Mouse (Mus musculus) midbrain, embryonic 16.5 days (tissue): ENCODE data around the gene Fam69b. TPM values are rescaled to one million over a fixed set of nuclear protein-coding genes. Genes with fewer than 3 reads are reported as not detected.
A peak's percentile ranks its signal among the peaks of the same experiment; 100 is the strongest.

ENCODE experiments used
- ATAC-seq: fragments of 200-750 bp; cut with Nextera tagmentation; 2 replicates; pipeline ENCODE4 v1.8.0; 2017; ENCODE audit warnings: moderate TSS enrichment
- H3K27ac ChIP-seq: fragments of 300-500 bp; sonication (generic); 2 replicates; pipeline ENCODE4 v1.5.1; 2014; ENCODE audit warnings: mild to moderate bottlenecking, low read length, mixed read lengths
- H3K27me3 ChIP-seq: fragments of 300-500 bp; sonication (generic); 2 replicates; pipeline ENCODE4 v1.6.1; 2014; ENCODE audit warnings: low read depth, low read length, mixed read lengths; ENCODE audit not compliant: control insufficient read depth, insufficient read depth
- H3K36me3 ChIP-seq: fragments of 300-500 bp; sonication (generic); 2 replicates; pipeline ENCODE4 v1.6.1; 2014; ENCODE audit warnings: mild to moderate bottlenecking, low read length, moderate library complexity, mixed read lengths; ENCODE audit not compliant: control insufficient read depth, insufficient read depth
- H3K4me1 ChIP-seq: fragments of 300-500 bp; sonication (generic); 2 replicates; pipeline ENCODE4 v1.6.1; 2014; ENCODE audit warnings: mild to moderate bottlenecking, low read length, mixed read lengths; ENCODE audit not compliant: control insufficient read depth, insufficient read depth
- H3K4me2 ChIP-seq: fragments of 300-500 bp; sonication (generic); 2 replicates; pipeline ENCODE4 v1.6.1; 2014; ENCODE audit warnings: mild to moderate bottlenecking, low read length, mixed read lengths
- H3K4me3 ChIP-seq: fragments of 300-500 bp; sonication (generic); 2 replicates; pipeline ENCODE4 v1.5.1; 2014; ENCODE audit warnings: low read depth, mild to moderate bottlenecking, low read length, moderate library complexity, mixed read lengths
- H3K9ac ChIP-seq: fragments of 300-500 bp; sonication (generic); 2 replicates; pipeline ENCODE4 v1.6.1; 2014; ENCODE audit warnings: low read depth, low read length, mixed read lengths
- H3K9me3 ChIP-seq: fragments of 300-500 bp; sonication (generic); replicated peaks from 2 replicates; pipeline ENCODE4 v1.6.1; 2014; ENCODE audit warnings: mild to moderate bottlenecking, low read length, mixed read lengths; ENCODE audit not compliant: control insufficient read depth, poor library complexity, severe bottlenecking
- WGBS: fragments of 180-500 bp; shearing (Covaris S2); extraction: QIAGEN DNeasy Blood & Tissue Kit; methylation state at CpG from one replicate; pipeline ENCODE4 v1.1.7; 2014; 5-methylcytosine and 5-hydroxymethylcytosine counted together
- polyA plus RNA-seq: library from polyadenylated mRNA; unstranded; fragments of >200 nt; fragmentation: Nextera tagmentation; extraction: Ambion mirVana; gene quantifications from 2 replicates; pipeline ENCODE4 v1.2.1, GENCODE M21; 2015

Gene Fam69b
- polyA plus RNA-seq, 1 experiment from 2014 or later: 155 TPM

DNA sequence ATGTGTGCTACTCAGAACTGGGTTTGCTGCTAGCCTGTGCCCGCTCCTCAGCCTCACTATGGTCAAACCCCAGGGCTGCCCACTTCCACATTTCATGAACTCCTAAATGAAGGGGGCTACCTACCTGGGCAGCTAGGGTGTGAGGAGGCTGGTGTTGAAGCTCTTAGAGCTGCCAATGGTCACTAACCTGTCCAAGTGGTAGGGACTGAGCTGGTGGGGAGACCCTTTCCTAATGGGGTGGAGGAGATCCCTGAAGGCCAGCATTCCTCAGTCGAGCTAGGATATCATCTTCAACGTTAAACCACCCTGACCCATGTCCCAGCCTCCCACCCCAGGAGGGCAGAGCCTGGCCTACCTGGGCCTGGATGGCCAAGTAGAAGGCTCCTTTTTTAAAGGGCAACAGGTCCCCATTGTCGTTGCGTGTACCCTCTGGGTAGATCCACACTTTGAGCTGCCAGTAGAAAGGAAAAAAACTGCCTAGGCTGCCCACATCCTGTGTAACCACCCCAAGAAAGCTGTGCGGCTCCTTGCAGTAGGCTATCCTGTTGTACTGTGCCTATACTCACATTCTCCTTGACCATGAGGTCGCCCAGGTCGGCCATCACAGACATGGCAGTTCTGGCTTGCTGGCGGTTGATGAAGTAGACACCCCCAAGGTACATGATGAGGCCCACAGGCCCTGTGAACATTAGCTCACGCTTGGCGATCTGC is 32.4 kb upstream of the Fam69b start:
- Histone ChIP-seq H3K4me1 (no peaks in the 10 kb centered on the region), H3K9ac (no peak overlapping the region), H3K4me2 (no peak overlapping the region), H3K9me3 (no peaks in the 10 kb centered on the region), H3K4me3 (no peak overlapping the region), H3K36me3 (no peaks in the 10 kb centered on the region), H3K27ac (no peak overlapping the region), H3K27me3 (no peaks in the 10 kb centered on the region)
- WGBS: 90% methylated on average over 11 of the region's 11 CpGs
- no peak for ATAC-seq

DNA sequence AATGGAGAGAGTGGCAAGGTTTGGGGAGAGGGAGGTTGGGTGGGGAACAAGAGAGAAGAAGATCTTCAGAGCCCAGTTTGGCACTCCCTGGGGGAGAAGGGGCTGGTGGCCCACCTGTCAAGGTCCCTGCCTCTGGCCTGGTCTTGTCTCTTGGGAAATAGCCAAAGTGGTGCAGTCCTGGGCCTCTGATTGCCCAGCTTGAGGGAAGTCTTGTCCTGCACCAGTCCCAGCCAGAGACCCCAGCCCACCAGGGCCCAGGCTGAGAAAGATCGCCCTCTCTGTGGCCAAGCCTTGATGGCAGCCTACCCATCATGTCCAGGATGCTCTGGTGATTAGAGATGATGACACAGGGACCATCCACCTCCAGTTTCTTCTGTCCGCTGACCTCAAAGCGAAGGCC is 31.4 kb upstream of the Fam69b start:
- Histone ChIP-seq H3K27ac (no peak overlapping the region), H3K36me3 (no peaks in the 10 kb centered on the region), H3K4me2 (no peak overlapping the region), H3K27me3 (no peaks in the 10 kb centered on the region), H3K9me3 (no peaks in the 10 kb centered on the region), H3K4me3 (no peak overlapping the region), H3K4me1 (no peaks in the 10 kb centered on the region), H3K9ac (no peak overlapping the region)
- 98% methylated on average over 3 of the region's 3 CpGs for WGBS
- ATAC-seq: no peak

DNA sequence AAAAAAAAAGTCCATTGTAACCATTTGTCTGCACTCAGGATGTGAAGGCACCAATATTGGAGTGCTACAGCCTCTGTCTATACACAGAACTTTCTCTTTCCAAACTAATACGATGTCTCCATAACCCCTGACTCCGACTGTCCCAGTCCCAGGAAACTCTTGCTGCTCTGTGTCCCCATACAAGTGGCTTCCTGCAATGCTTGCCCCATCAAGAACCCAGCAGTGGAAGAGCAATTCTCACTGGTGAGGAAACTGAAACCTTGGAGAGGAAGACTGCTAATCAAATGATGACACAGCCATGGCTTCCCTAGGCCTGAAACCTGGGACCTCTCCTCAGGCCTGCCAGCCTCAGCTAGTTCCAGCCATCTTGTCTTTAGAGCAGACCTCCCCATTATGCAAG is 30.4 kb upstream of the Fam69b start:
- Histone ChIP-seq H3K27me3 (peaks cover 4% of the 10 kb centered on the region), H3K27ac (no peak overlapping the region), H3K36me3 (no peaks in the 10 kb centered on the region), H3K9me3 (no peaks in the 10 kb centered on the region), H3K4me1 (no peaks in the 10 kb centered on the region), H3K9ac (no peak overlapping the region), H3K4me2 (no peak overlapping the region), H3K4me3 (no peak overlapping the region)
- WGBS: 91% methylated on average over 2 of the region's 2 CpGs
- ATAC-seq: no peak

DNA sequence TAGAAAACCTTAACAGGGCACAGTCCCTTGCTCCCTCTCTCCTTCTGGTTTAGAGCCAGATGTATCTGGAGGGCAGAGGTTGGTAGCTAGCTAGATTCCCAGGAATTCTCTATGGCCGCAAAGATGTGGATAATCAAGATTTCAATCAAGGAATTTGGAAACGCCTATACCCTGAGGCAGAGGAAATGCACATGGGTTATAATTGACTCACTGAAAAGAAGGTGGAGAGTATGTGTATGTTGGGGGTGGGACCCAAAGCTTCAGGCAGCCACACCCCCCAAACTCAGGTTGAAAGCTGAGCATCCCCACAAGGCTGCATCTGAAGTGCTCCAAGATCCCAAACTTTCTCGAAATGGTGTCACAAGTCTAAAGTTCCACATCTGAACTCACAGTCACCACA is 29.8 kb upstream of the Fam69b start:
- H3K4me1 ChIP-seq: peaks cover 1% of the 10 kb centered on the region; the same call in 1 of the 2 replicates
- H3K27me3 ChIP-seq: peaks cover 10% of the 10 kb centered on the region
- no peaks in the 10 kb centered on the region for H3K36me3 ChIP-seq
- no peak overlapping the region for H3K27ac ChIP-seq
- no peak overlapping the region for H3K4me3 ChIP-seq
- ATAC-seq: no peak
- no peak overlapping the region for H3K9ac ChIP-seq
- H3K4me2 ChIP-seq: no peak overlapping the region
- no peaks in the 10 kb centered on the region for H3K9me3 ChIP-seq
- 86% methylated on average over 3 of the region's 3 CpGs for WGBS

DNA sequence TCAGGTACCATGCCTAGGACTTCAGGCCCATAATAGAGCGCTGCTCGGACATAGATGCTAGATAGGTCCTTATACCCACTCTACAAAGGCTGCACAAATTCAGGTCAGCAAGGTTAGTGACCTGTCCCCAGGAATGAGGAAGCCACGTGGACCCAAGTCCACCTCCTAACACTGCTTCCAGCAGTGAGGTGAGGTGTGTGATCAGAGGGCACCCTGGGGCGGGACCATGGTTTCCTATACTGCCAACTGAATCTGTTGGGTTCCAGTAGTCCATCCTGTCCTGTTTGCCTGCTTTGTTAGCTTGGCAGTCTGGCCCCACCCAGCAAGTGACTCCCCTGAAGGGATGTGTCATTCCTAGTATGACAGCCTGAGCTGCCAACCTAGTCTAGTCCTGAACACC is 28.3 kb upstream of the Fam69b start:
- WGBS: 72% methylated on average over 4 of the region's 4 CpGs
- Histone ChIP-seq H3K27ac (no peak overlapping the region), H3K4me3 (no peak overlapping the region), H3K9ac (no peak overlapping the region), H3K4me1 (peaks cover 3% of the 10 kb centered on the region; the same call in 1 of the 2 replicates), H3K27me3 (peaks cover 19% of the 10 kb centered on the region), H3K4me2 (no peak overlapping the region), H3K36me3 (no peaks in the 10 kb centered on the region), H3K9me3 (no peaks in the 10 kb centered on the region)
- ATAC-seq: no peak

DNA sequence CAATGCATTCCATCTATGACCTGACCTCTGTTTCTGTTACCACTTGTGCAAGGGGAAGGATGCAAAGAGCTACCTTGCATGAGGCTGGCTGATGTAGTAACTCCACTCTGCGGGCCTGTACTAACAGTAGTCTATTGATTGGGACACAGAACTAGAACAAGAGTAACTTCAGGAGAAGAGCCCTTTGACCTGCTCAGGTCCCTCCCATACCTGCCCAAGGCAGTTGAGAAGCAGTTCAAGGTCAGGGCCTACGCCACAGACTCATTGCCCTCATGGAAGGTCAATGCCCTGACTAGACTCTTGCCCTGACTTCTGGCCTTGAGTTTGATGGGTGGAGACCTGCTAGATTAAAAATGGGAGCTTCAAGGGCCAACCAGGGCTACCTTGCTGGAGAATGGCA is 27.6 kb upstream of the Fam69b start:
- H3K9ac ChIP-seq: no peak overlapping the region
- ATAC-seq: no peak
- peaks cover 23% of the 10 kb centered on the region for H3K27me3 ChIP-seq
- no peaks in the 10 kb centered on the region for H3K9me3 ChIP-seq
- H3K4me3 ChIP-seq: no peak overlapping the region
- H3K27ac ChIP-seq: no peak overlapping the region
- no peak overlapping the region for H3K4me2 ChIP-seq
- 90% methylated on average over 2 of the region's 2 CpGs for WGBS
- peaks cover 3% of the 10 kb centered on the region; the same call in 1 of the 2 replicates for H3K4me1 ChIP-seq
- no peaks in the 10 kb centered on the region for H3K36me3 ChIP-seq

DNA sequence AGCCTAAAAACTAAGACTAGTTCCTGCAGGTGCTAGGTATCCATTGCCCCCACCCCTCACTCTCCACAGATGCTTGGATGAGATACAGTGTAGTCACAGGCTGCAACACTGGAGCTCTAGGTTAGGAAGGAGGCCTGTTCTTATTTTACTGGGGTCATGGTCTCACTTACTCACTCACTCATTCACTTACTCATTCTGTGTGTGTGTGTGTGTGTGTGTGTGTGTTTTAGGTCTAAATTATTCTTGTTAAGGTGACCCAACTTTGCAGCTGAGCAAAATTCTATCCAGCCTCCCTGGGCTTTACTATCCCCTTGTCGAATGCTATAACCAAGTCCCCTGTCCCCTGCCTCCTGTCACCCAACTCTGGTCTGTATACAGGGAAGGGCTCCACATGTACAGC is 26.7 kb upstream of the Fam69b start:
- Histone ChIP-seq H3K27me3 (peaks cover 23% of the 10 kb centered on the region), H3K27ac (no peak overlapping the region), H3K4me1 (peaks cover 3% of the 10 kb centered on the region; the same call in 1 of the 2 replicates), H3K4me3 (no peak overlapping the region), H3K4me2 (no peak overlapping the region), H3K9me3 (no peaks in the 10 kb centered on the region), H3K9ac (no peak overlapping the region), H3K36me3 (no peaks in the 10 kb centered on the region)
- WGBS: 85% methylated on average over 1 of the region's 1 CpGs
- ATAC-seq: no peak

DNA sequence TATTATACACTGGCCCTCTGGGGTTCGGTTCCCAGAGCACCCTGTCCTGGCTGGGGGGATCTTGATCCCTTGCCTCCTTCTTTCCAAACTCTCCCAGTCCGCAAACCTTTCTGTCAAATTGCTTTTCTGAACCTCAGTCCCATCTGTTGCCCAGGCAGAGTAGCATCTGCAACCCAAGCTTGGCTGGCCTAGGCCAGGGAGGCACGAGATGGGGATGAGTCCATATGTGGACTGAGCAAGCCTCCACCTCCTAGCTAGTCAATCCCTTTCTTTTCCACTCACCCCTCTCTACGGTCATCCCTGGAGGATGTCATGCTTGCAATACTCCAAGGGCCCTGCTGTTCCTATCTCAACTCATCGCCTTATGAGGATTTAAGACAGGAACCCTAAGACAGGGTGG is 25.6 kb upstream of the Fam69b start:
- WGBS: 89% methylated on average over 5 of the region's 5 CpGs
- Histone ChIP-seq H3K27ac (no peak overlapping the region), H3K9ac (no peak overlapping the region), H3K36me3 (no peaks in the 10 kb centered on the region), H3K27me3 (peaks cover 23% of the 10 kb centered on the region), H3K9me3 (no peaks in the 10 kb centered on the region), H3K4me3 (no peak overlapping the region), H3K4me1 (peaks cover 3% of the 10 kb centered on the region; the same call in 1 of the 2 replicates), H3K4me2 (no peak overlapping the region)
- ATAC-seq: no peak

DNA sequence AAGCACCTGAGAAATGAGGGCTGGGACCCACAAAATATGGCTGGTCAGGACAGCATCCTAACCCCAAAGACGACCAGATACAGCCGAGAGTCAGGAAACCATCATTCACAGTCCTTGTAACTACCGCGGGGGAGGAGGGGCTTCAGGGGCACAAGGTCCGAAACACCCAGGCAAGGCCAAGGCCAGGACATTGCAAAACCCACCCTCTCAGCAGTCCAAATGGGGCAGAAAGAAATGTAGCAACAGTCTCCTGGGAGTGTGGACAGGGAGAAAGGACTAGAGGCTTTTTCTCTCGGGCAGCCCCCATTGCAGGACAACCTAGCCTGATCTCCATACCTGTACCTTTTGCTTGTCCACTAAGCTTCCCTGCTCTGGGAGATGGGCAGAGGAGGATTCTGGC is 25.1 kb upstream of the Fam69b start:
- no peaks in the 10 kb centered on the region for H3K36me3 ChIP-seq
- peak overlapping the region; percentile 74 for H3K4me2 ChIP-seq
- peak; percentile 15; the same call in 1 of the 2 replicates for ATAC-seq
- H3K27ac ChIP-seq: no peak overlapping the region
- 18% methylated on average over 6 of the region's 6 CpGs for WGBS
- H3K9ac ChIP-seq: no peak overlapping the region
- peaks cover 3% of the 10 kb centered on the region; the same call in 1 of the 2 replicates for H3K4me1 ChIP-seq
- H3K9me3 ChIP-seq: no peaks in the 10 kb centered on the region
- peaks cover 23% of the 10 kb centered on the region for H3K27me3 ChIP-seq
- H3K4me3 ChIP-seq: peak overlapping the region; percentile 50
